Mouse (Mus musculus) midbrain, embryonic 10.5 days (tissue): ENCODE measurements around the gene Scn1a. TPM values are rescaled to one million over a fixed set of nuclear protein-coding genes. Genes with fewer than 3 reads are reported as not detected.

Source experiments
- polyA plus RNA-seq: library from polyadenylated mRNA; unstranded; fragments of >200 nt; fragmentation: Nextera tagmentation; extraction: Ambion mirVana; gene quantifications from 2 replicates; pipeline ENCODE4 v1.2.1, GENCODE M21; 2016

Scn1a gene
- polyA plus RNA-seq, 1 experiment from 2014 or later, result 0.85 TPM

Other genes starting within 250 kb of the Scn1a start
- 12.6 and 12.8 TPM in 2 replicates for gene Ttc21b, start 184.2 kb downstream of the Scn1a start, polyA plus RNA-seq
- gene Scn9a, start 194.1 kb upstream of the Scn1a start, polyA plus RNA-seq, result 1.2 and 1.7 TPM in 2 replicates